Mouse (Mus musculus): Measurements from ENCODE around the gene Tifab.

- TF ChIP-seq POLR2A (IDR thresholded peaks at IDR 0.05; ENCODE audit: control insufficient read depth, low read depth, low read length): no peak
- no peak for TF ChIP-seq CTCF (IDR thresholded peaks at IDR 0.05; ENCODE audit: control insufficient read depth, insufficient read depth, insufficient replicate concordance, low read depth, low read length)
These were observed 13.1 kb downstream of the Tifab start for GRCm38 (mm10) chr13:56165561-56165960.
